Comparison of ENCODE assay signal across 8 mouse cellular contexts in the genomic region with DNA sequence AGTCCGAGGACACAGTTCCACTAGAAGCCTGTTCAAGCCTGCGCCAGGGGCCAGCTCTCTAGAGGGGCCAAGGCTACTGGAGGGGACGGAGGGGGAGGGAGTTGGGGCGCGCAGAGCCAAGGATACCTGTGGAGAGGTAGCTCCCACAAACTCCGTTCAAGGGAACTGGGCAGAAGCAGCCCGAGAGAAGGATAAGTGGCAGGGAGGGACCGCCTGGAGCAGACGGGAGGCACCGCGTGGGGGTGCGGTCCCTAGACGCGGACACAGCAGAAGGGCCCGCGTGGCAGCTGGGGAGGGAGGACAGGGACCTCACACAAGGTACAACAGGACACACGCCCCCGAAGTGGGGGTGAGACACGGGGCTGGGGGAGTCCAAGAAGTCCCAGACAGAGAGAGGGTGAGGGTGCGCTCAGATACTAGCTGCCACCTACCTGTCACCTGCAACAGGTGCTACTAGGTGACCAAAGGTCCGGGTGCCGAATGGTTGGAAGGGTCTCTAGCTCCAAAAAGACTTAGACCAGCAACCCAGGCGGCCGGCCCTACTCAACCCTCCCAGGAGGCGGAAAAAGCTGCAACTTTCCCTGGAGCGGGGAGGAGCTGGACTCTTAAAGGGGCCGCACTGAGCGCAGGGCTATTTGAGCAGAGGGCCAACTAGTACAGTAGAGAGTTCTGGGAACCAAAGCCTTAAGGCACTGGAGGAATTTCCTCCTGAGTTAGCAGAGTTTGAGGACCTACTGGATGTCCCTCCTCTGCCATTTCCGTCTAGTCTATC. TPM values are rescaled to one million over a fixed set of nuclear protein-coding genes. Genes with fewer than 3 reads are reported as not detected.
DNase-seq lines count a peak whose midpoint lies in the region; ATAC-seq and TF ChIP-seq lines count a peak whose summit lies in the region.

TSS of gene Sytl4 (minus strand) at position 582 of the 772 bp plus-strand sequence.

- WGBS in embryonic facial prominence, embryonic 11.5 days, result 19% methylated on average over 26 of the region's 29 CpGs
- 16% methylated on average over 28 of the region's 29 CpGs for WGBS in heart, embryonic 13.5 days
- 31% methylated on average over 28 of the region's 29 CpGs for WGBS in kidney, embryonic 16.5 days
- WGBS in small intestine, adult 2 months, result 9% methylated on average over 29 of the region's 29 CpGs

- no peaks in the 10 kb centered on the region for H3K27me3 ChIP-seq in embryonic facial prominence, embryonic 11.5 days (ENCODE audit: control insufficient read depth, insufficient read depth, low read length)
- H3K27me3 ChIP-seq in heart, embryonic 13.5 days (replicated peaks), result peaks cover 8% of the 10 kb centered on the region; the same call in 1 of the 2 replicates
- peaks cover 14% of the 10 kb centered on the region; the same call in 1 of the 2 replicates for H3K27me3 ChIP-seq in kidney, embryonic 16.5 days (ENCODE audit: insufficient read depth, low read length)
- no peaks in the 10 kb centered on the region for H3K27me3 ChIP-seq in small intestine, adult 2 months (ENCODE audit: control insufficient read depth, insufficient read depth, low read length)

- no peaks in the 10 kb centered on the region for H3K4me1 ChIP-seq in embryonic facial prominence, embryonic 11.5 days (ENCODE audit: control insufficient read depth, insufficient read depth, low read length)
- no peaks in the 10 kb centered on the region for H3K4me1 ChIP-seq in heart, embryonic 13.5 days
- no peaks in the 10 kb centered on the region for H3K4me1 ChIP-seq in kidney, embryonic 16.5 days (ENCODE audit: insufficient read depth, low read length)
- no peaks in the 10 kb centered on the region for H3K4me1 ChIP-seq in small intestine, adult 2 months (ENCODE audit: control insufficient read depth, insufficient read depth, insufficient read length, low read length)

- no peaks in the 10 kb centered on the region for H3K9me3 ChIP-seq in embryonic facial prominence, embryonic 11.5 days (replicated peaks; ENCODE audit: control insufficient read depth, low read length)
- no peaks in the 10 kb centered on the region for H3K9me3 ChIP-seq in heart, embryonic 13.5 days
- no peaks in the 10 kb centered on the region for H3K9me3 ChIP-seq in kidney, embryonic 16.5 days (ENCODE audit: low read length)

- no peak for TF ChIP-seq POLR2A in small intestine, adult 2 months (IDR thresholded peaks at IDR 0.05; ENCODE audit: low read depth, low read length)

- peak within 1 kb of the TSS; percentile 61 for H3K4me2 ChIP-seq in embryonic facial prominence, embryonic 11.5 days (ENCODE audit: low read depth, low read length)
- H3K4me2 ChIP-seq in heart, embryonic 13.5 days, result peak within 1 kb of the TSS; percentile 76
- H3K4me2 ChIP-seq in kidney, embryonic 16.5 days (replicated peaks; ENCODE audit: low read depth, low read length), result peak within 1 kb of the TSS; percentile 65

- TF ChIP-seq CTCF in small intestine, adult 2 months (IDR thresholded peaks at IDR 0.05; ENCODE audit: extremely low read depth, insufficient read length, insufficient replicate concordance, low read depth, low read length), result no peak

- H3K4me3 ChIP-seq in embryonic facial prominence, embryonic 11.5 days (ENCODE audit: low read depth, low read length), result peak within 1 kb of the TSS; percentile 41
- H3K4me3 ChIP-seq in heart, embryonic 13.5 days, result peak within 1 kb of the TSS; percentile 66
- peak within 1 kb of the TSS; percentile 57 for H3K4me3 ChIP-seq in kidney, embryonic 16.5 days (ENCODE audit: low read length)
- peak within 1 kb of the TSS; percentile 91 for H3K4me3 ChIP-seq in small intestine, adult 2 months (ENCODE audit: low read depth, low read length)

- peak; percentile 79 for ATAC-seq in embryonic facial prominence, embryonic 11.5 days (replicated peaks; ENCODE audit: insufficient number of reproducible peaks, low FRiP score, low TSS enrichment, low read depth)
- ATAC-seq in heart, embryonic 13.5 days (ENCODE audit: extremely low read depth, insufficient number of reproducible peaks, low FRiP score, low TSS enrichment), result no peak; the same call in 1 of the 2 replicates
- ATAC-seq in kidney, embryonic 16.5 days (ENCODE audit: low FRiP score, low TSS enrichment), result peak; percentile 94
- no peak for ATAC-seq in inflammation-experienced regulatory T-cells, adult 6 months

- peak within 1 kb of the TSS; percentile 28; the same call in 1 of the 2 replicates for H3K9ac ChIP-seq in embryonic facial prominence, embryonic 11.5 days (replicated peaks; ENCODE audit: low read length)
- H3K9ac ChIP-seq in heart, embryonic 13.5 days, result peak within 1 kb of the TSS; percentile 78
- H3K9ac ChIP-seq in kidney, embryonic 16.5 days (replicated peaks; ENCODE audit: low read length), result peak within 1 kb of the TSS; percentile 63

- H3K36me3 ChIP-seq in embryonic facial prominence, embryonic 11.5 days (replicated peaks; ENCODE audit: control insufficient read depth, insufficient read depth, low read depth, low read length), result no peaks in the 10 kb centered on the region
- no peaks in the 10 kb centered on the region for H3K36me3 ChIP-seq in heart, embryonic 13.5 days
- H3K36me3 ChIP-seq in kidney, embryonic 16.5 days (ENCODE audit: insufficient read depth, low read length), result no peaks in the 10 kb centered on the region
- no peaks in the 10 kb centered on the region for H3K36me3 ChIP-seq in small intestine, adult 2 months (ENCODE audit: control insufficient read depth, insufficient read depth, low read length)

- H3K27ac ChIP-seq in embryonic facial prominence, embryonic 11.5 days (replicated peaks; ENCODE audit: low read depth, low read length), result no peak within 1 kb of the TSS
- H3K27ac ChIP-seq in heart, embryonic 13.5 days (replicated peaks), result no peak within 1 kb of the TSS
- H3K27ac ChIP-seq in kidney, embryonic 16.5 days (ENCODE audit: low read length), result no peak within 1 kb of the TSS
- no peak within 1 kb of the TSS for H3K27ac ChIP-seq in small intestine, adult 2 months (ENCODE audit: insufficient read depth, low read depth, low read length)

- peak; percentile 36 to 75 for DNase-seq in adrenal gland, adult (ENCODE audit: inconsistent age in 2 of 2, low spot score in 1 of 2)
- peak; percentile 45 for DNase-seq in embryonic facial prominence, embryonic 11.5 days (ENCODE audit: low spot score)
- DNase-seq in lung, postnatal 14 days, result peak; percentile 7
- no peak for DNase-seq in spleen, adult 12 weeks (ENCODE audit: low spot score)

RNA-seq across cellular contexts. Expression of gene Sytl4, which starts in this region (rescaled TPM):
- polyA plus RNA-seq in embryonic facial prominence, embryonic 11.5 days (2014; fragmentation: Nextera tagmentation; extraction: Ambion mirVana), result 2.2 and 2.8 TPM in 2 replicates
- polyA plus RNA-seq in heart, embryonic 13.5 days (2015; fragmentation: Nextera tagmentation; extraction: Ambion mirVana), result 2.8 and 3.8 TPM in 2 replicates
- 4.6 and 5.7 TPM in 2 replicates for polyA plus RNA-seq in kidney, embryonic 16.5 days (2015; fragmentation: Nextera tagmentation; extraction: Ambion mirVana)
- 0.24 and 0.28 TPM in 2 replicates for polyA plus RNA-seq in small intestine, adult 2 months (2012; rRNA removed)
- polyA plus RNA-seq in inflammation-experienced regulatory T-cells, adult 6 months (2017; shearing (Covaris generic)), result 1 to 10 TPM in 1 of 3 experiments, under 1 TPM in 1, not detected in 1; 0.85 to 1.6 TPM

Comparison
In these comparisons a context has a peak if more than half of its experiments do, and no peak if none do; other contexts are left out.
1. ATAC-seq: peak in embryonic facial prominence, embryonic 11.5 days (single experiment) and kidney, embryonic 16.5 days (single experiment); none in heart, embryonic 13.5 days (single experiment) and inflammation-experienced regulatory T-cells, adult 6 months (single experiment).
2. H3K4me3 ChIP-seq: peak in every context shown above with its lines; median percentile 91 in small intestine, adult 2 months; 66 in heart, embryonic 13.5 days; 57 in kidney, embryonic 16.5 days; 41 in embryonic facial prominence, embryonic 11.5 days.
3. H3K9ac ChIP-seq: peak in every context shown above with its lines; median percentile 78 in heart, embryonic 13.5 days; 63 in kidney, embryonic 16.5 days; 28 in embryonic facial prominence, embryonic 11.5 days.
4. Peak in every context shown above with its lines, with median percentiles within 50 percentile points of each other: H3K4me2 ChIP-seq.